Mouse (Mus musculus): ENCODE measurements around the gene Rabepk. TPM values are rescaled to one million over a fixed set of nuclear protein-coding genes. Genes with fewer than 3 reads are reported as not detected.
"Not testable (repeated sequence)": the region's sequence is repeated elsewhere in the genome, so short reads cannot be mapped to it uniquely, and the experiment has no call there.

The Rabepk gene
- polyA plus RNA-seq, 1 experiment from 2014 or later, result 26.9 TPM

- DNase-seq (ENCODE audit: low spot score), result no peak
- H3K4me1 ChIP-seq (ENCODE audit: control insufficient read depth, insufficient read depth, low read length), result no peaks in the 10 kb centered on the region
- H3K27me3 ChIP-seq (replicated peaks; ENCODE audit: control insufficient read depth, insufficient read depth, low read length), result no peaks in the 10 kb centered on the region
- H3K9ac ChIP-seq (ENCODE audit: low read length), result no peak overlapping the region
- no peak overlapping the region for H3K4me2 ChIP-seq (ENCODE audit: low read length)
- no peak overlapping the region for H3K27ac ChIP-seq (ENCODE audit: low read depth, low read length)
- H3K4me3 ChIP-seq (ENCODE audit: low read depth, low read length), result no peak overlapping the region
- ATAC-seq, result no peak
- 93% methylated on average over 3 of the region's 3 CpGs for WGBS
- H3K36me3 ChIP-seq (ENCODE audit: control insufficient read depth, insufficient read depth, low read length), result peaks cover 83% of the 10 kb centered on the region
- H3K9me3 ChIP-seq (replicated peaks; ENCODE audit: control insufficient read depth, low read length), result no peaks in the 10 kb centered on the region
Observed at GRCm38 (mm10) chr2:34810775-34811174, 11.1 kb upstream of the Rabepk start.

DNA sequence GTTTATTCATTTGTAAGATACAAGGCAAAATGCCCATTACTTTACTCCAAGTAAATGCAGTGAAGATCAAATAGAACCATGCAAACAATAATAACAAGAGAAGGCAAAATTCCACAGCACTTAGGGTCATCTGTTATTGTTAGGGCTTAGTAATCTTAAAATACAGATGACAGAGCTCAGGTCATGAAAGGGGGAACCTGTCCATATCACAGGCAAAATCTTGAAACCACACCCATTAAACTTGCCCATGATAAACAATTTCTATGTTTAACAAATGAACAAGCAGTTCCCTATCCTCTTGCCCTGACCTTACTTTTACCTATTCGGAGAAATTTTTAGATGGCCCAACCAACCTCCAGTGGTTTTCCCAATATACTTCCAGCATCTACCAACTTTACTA is 9.9 kb upstream of the Rabepk start:
- no peak overlapping the region for H3K4me3 ChIP-seq (ENCODE audit: low read depth, low read length)
- no peak overlapping the region for H3K27ac ChIP-seq (ENCODE audit: low read depth, low read length)
- no peaks in the 10 kb centered on the region for H3K27me3 ChIP-seq (replicated peaks; ENCODE audit: control insufficient read depth, insufficient read depth, low read length)
- peaks cover 81% of the 10 kb centered on the region for H3K36me3 ChIP-seq (ENCODE audit: control insufficient read depth, insufficient read depth, low read length)
- H3K9me3 ChIP-seq (replicated peaks; ENCODE audit: control insufficient read depth, low read length), result no peaks in the 10 kb centered on the region
- no peak overlapping the region for H3K4me2 ChIP-seq (ENCODE audit: low read length)
- DNase-seq (ENCODE audit: low spot score) (no peak), ATAC-seq (no peak)
- WGBS, result 100% methylated on average over 1 of the region's 1 CpGs
- no peaks in the 10 kb centered on the region for H3K4me1 ChIP-seq (ENCODE audit: control insufficient read depth, insufficient read depth, low read length)
- no peak overlapping the region for H3K9ac ChIP-seq (ENCODE audit: low read length)

GRCm38 (mm10) chr2:34808057-34808456 is 8.3 kb upstream of the Rabepk start:
- Histone ChIP-seq H3K27me3 (replicated peaks; ENCODE audit: control insufficient read depth, insufficient read depth, low read length) (no peaks in the 10 kb centered on the region), H3K27ac (ENCODE audit: low read depth, low read length) (no peak overlapping the region), H3K9ac (ENCODE audit: low read length) (no peak overlapping the region), H3K4me2 (ENCODE audit: low read length) (no peak overlapping the region), H3K9me3 (replicated peaks; ENCODE audit: control insufficient read depth, low read length) (no peaks in the 10 kb centered on the region), H3K4me1 (ENCODE audit: control insufficient read depth, insufficient read depth, low read length) (peaks cover 5% of the 10 kb centered on the region; the same call in 1 of the 2 replicates), H3K36me3 (ENCODE audit: control insufficient read depth, insufficient read depth, low read length) (peaks cover 70% of the 10 kb centered on the region), H3K4me3 (ENCODE audit: low read depth, low read length) (no peak overlapping the region)
- DNase-seq (ENCODE audit: low spot score) (no peak), ATAC-seq (no peak)
- 90% methylated on average over 2 of the region's 2 CpGs for WGBS

GRCm38 (mm10) chr2:34805364-34805950 is 5.7 kb upstream of the Rabepk start:
- Histone ChIP-seq H3K27me3 (replicated peaks; ENCODE audit: control insufficient read depth, insufficient read depth, low read length) (no peaks in the 10 kb centered on the region), H3K36me3 (ENCODE audit: control insufficient read depth, insufficient read depth, low read length) (peaks cover 45% of the 10 kb centered on the region), H3K4me3 (ENCODE audit: low read depth, low read length) (no peak overlapping the region), H3K9ac (ENCODE audit: low read length) (no peak overlapping the region), H3K4me2 (ENCODE audit: low read length) (no peak overlapping the region), H3K27ac (ENCODE audit: low read depth, low read length) (no peak overlapping the region), H3K4me1 (ENCODE audit: control insufficient read depth, insufficient read depth, low read length) (peaks cover 5% of the 10 kb centered on the region; the same call in 1 of the 2 replicates), H3K9me3 (replicated peaks; ENCODE audit: control insufficient read depth, low read length) (no peaks in the 10 kb centered on the region)
- DNase-seq (ENCODE audit: low spot score) (no peak), ATAC-seq (no peak)
- WGBS, result 94% methylated on average over 10 of the region's 10 CpGs

GRCm38 (mm10) chr2:34804815-34805214 is 5.1 kb upstream of the Rabepk start:
- Histone ChIP-seq H3K36me3 (ENCODE audit: control insufficient read depth, insufficient read depth, low read length) (peaks cover 40% of the 10 kb centered on the region), H3K4me3 (ENCODE audit: low read depth, low read length) (no peak overlapping the region), H3K27me3 (replicated peaks; ENCODE audit: control insufficient read depth, insufficient read depth, low read length) (no peaks in the 10 kb centered on the region), H3K4me2 (ENCODE audit: low read length) (no peak overlapping the region), H3K9me3 (replicated peaks; ENCODE audit: control insufficient read depth, low read length) (no peaks in the 10 kb centered on the region), H3K27ac (ENCODE audit: low read depth, low read length) (no peak overlapping the region), H3K4me1 (ENCODE audit: control insufficient read depth, insufficient read depth, low read length) (peaks cover 8% of the 10 kb centered on the region; the same call in 1 of the 2 replicates), H3K9ac (ENCODE audit: low read length) (no peak overlapping the region)
- no peak for DNase-seq (ENCODE audit: low spot score)
- ATAC-seq, result no peak
- WGBS, result 78% methylated on average over 1 of the region's 1 CpGs

- Histone ChIP-seq H3K27ac (ENCODE audit: low read depth, low read length) (no peak overlapping the region), H3K4me2 (ENCODE audit: low read length) (no peak overlapping the region)
- DNase-seq (ENCODE audit: low spot score), result no peak
Observed at GRCm38 (mm10) chr2:34804172-34804571, 4.5 kb upstream of the Rabepk start.

GRCm38 (mm10) chr2:34803746-34804145 is 4.0 kb upstream of the Rabepk start:
- ATAC-seq, result no peak
- H3K9ac ChIP-seq (ENCODE audit: low read length), result no peak overlapping the region
- no peak for DNase-seq (ENCODE audit: low spot score)
- no peak overlapping the region for H3K4me3 ChIP-seq (ENCODE audit: low read depth, low read length)
- peak overlapping the region; percentile 37 for H3K4me2 ChIP-seq (ENCODE audit: low read length)
- WGBS, result 71% methylated on average over 3 of the region's 3 CpGs
- peaks cover 33% of the 10 kb centered on the region for H3K36me3 ChIP-seq (ENCODE audit: control insufficient read depth, insufficient read depth, low read length)
- no peaks in the 10 kb centered on the region for H3K9me3 ChIP-seq (replicated peaks; ENCODE audit: control insufficient read depth, low read length)
- peaks cover 8% of the 10 kb centered on the region; the same call in 1 of the 2 replicates for H3K4me1 ChIP-seq (ENCODE audit: control insufficient read depth, insufficient read depth, low read length)
- H3K27me3 ChIP-seq (replicated peaks; ENCODE audit: control insufficient read depth, insufficient read depth, low read length), result no peaks in the 10 kb centered on the region
- H3K27ac ChIP-seq (ENCODE audit: low read depth, low read length), result no peak overlapping the region

More at GRCm38 (mm10) chr2:34804172-34804571, 4.5 kb upstream of the Rabepk start:
- Histone ChIP-seq H3K4me1 (ENCODE audit: control insufficient read depth, insufficient read depth, low read length) (peaks cover 8% of the 10 kb centered on the region; the same call in 1 of the 2 replicates), H3K36me3 (ENCODE audit: control insufficient read depth, insufficient read depth, low read length) (peaks cover 37% of the 10 kb centered on the region), H3K4me3 (ENCODE audit: low read depth, low read length) (no peak overlapping the region), H3K9me3 (replicated peaks; ENCODE audit: control insufficient read depth, low read length) (no peaks in the 10 kb centered on the region), H3K9ac (ENCODE audit: low read length) (no peak overlapping the region), H3K27me3 (replicated peaks; ENCODE audit: control insufficient read depth, insufficient read depth, low read length) (no peaks in the 10 kb centered on the region)
- 98% methylated on average over 2 of the region's 2 CpGs for WGBS
- no peak for ATAC-seq

DNA sequence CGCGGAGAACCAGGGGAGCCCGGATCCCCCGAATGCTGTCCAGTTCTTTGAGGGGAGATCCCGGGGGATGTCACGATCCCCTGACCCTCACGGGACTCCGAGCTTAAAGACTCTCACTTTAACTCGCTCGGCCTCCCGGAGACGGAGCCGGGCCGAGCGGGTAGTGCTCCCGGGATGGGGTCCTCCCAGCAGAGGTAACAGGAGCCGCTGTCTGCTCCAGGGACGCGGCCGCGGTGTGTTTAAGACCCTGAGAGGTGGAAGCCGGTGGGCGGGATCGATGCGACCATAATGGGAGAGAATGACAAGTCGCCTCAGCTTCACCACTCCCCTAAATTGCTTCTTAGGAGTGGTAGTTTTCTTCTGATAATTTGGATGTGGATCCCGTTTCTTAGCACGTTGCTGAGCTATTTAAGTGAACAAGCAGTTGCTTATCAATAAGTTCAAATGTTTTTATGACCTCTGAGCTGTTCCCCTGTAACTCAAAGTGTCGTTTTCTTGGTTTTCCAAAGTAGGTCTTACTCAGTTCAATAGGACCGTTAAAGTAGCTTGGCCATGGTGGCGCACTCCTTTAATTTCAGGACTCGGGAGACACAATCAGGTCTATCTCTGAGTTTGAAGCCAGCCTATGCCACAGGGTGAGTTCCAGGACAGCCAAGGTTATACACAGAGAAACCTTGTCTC is 3.0 kb upstream of the Rabepk start:
- ATAC-seq, result peak; percentile 59

More for the DNA sequence above, 3.0 kb upstream of the Rabepk start:
- Histone ChIP-seq H3K4me2 (ENCODE audit: low read length) (peak overlapping the region; percentile 80), H3K27ac (ENCODE audit: low read depth, low read length) (peak overlapping the region; percentile 83), H3K4me3 (ENCODE audit: low read depth, low read length) (peak overlapping the region; percentile 65), H3K9ac (ENCODE audit: low read length) (peak overlapping the region; percentile 79), H3K36me3 (ENCODE audit: control insufficient read depth, insufficient read depth, low read length) (peaks cover 24% of the 10 kb centered on the region)
- not testable (repeated sequence) for H3K4me1 ChIP-seq (ENCODE audit: control insufficient read depth, insufficient read depth, low read length); H3K27me3 ChIP-seq (replicated peaks; ENCODE audit: control insufficient read depth, insufficient read depth, low read length); H3K9me3 ChIP-seq (replicated peaks; ENCODE audit: control insufficient read depth, low read length)
- WGBS, result under 1% methylated on average over 26 of the region's 32 CpGs
- peak; percentile 16 for DNase-seq (ENCODE audit: low spot score)
